Mouse (Mus musculus) T-helper 17 cell (primary cell): ENCODE data around the gene Pbx1.

Experiments
- in situ Hi-C, 2 experiments: fragments of 300-600 bp; cut with MboI, MseI; formaldehyde crosslinking; loops; 1 replicate in 1 of 2; 2 replicates in 1 of 2; pipeline ENCODE4 v1.15.1; 2025; ENCODE audit warnings: high pct_unique_total_duplicates in 2 of 2

Gene Pbx1

GRCm38 (mm10) chr1:168426281-168426680, 5.8 kb downstream of the Pbx1 start:
- in situ Hi-C loops, result no loop called here

GRCm38 (mm10) chr1:168425017-168425705, 6.9 kb downstream of the Pbx1 start:
- in situ Hi-C loops, result no loop called here

GRCm38 (mm10) chr1:168423389-168423930, 8.6 kb downstream of the Pbx1 start:
- in situ Hi-C loops, result no loop called here

- in situ Hi-C loops, result no loop called here
Measured at GRCm38 (mm10) chr1:168418903-168419302, 13.2 kb downstream of the Pbx1 start.

- in situ Hi-C loops, result no loop called here
Measured at GRCm38 (mm10) chr1:168417626-168418025, 14.4 kb downstream of the Pbx1 start.

GRCm38 (mm10) chr1:168416729-168417437, 15.2 kb downstream of the Pbx1 start:
- in situ Hi-C loops, result no loop called here

- in situ Hi-C loops, result no loop called here
Measured at GRCm38 (mm10) chr1:168410611-168411010, 21.5 kb downstream of the Pbx1 start.

- in situ Hi-C loops, result no loop called here
Measured at GRCm38 (mm10) chr1:168410054-168410453, 22.0 kb downstream of the Pbx1 start.

GRCm38 (mm10) chr1:168408757-168409156, 23.3 kb downstream of the Pbx1 start:
- in situ Hi-C loops, result no loop called here

- in situ Hi-C loops, result no loop called here
Measured at GRCm38 (mm10) chr1:168407958-168408357, 24.1 kb downstream of the Pbx1 start.

- in situ Hi-C loops, result no loop called here
Measured at GRCm38 (mm10) chr1:168406291-168406675, 25.8 kb downstream of the Pbx1 start.

GRCm38 (mm10) chr1:168405645-168406290, 26.3 kb downstream of the Pbx1 start:
- in situ Hi-C loops, result no loop called here

GRCm38 (mm10) chr1:168403529-168403928, 28.5 kb downstream of the Pbx1 start:
- in situ Hi-C loops, result no loop called here

- in situ Hi-C loops, result no loop called here
Measured at GRCm38 (mm10) chr1:168402683-168403082, 29.4 kb downstream of the Pbx1 start.

- in situ Hi-C loops, result no loop called here
Measured at GRCm38 (mm10) chr1:168395523-168396159, 36.4 kb downstream of the Pbx1 start.

GRCm38 (mm10) chr1:168394535-168394934, 37.5 kb downstream of the Pbx1 start:
- in situ Hi-C loops, result no loop called here

- in situ Hi-C loops, result no loop called here
Measured at GRCm38 (mm10) chr1:168393456-168393855, 38.6 kb downstream of the Pbx1 start.

GRCm38 (mm10) chr1:168392500-168392853, 39.6 kb downstream of the Pbx1 start:
- in situ Hi-C loops, result no loop called here

- in situ Hi-C loops, result no loop called here
Measured at GRCm38 (mm10) chr1:168391617-168392499, 40.2 kb downstream of the Pbx1 start.

GRCm38 (mm10) chr1:168390748-168391147, 41.3 kb downstream of the Pbx1 start:
- in situ Hi-C loops, result no loop called here

- in situ Hi-C loops, result no loop called here
Measured at GRCm38 (mm10) chr1:168386159-168386558, 45.9 kb downstream of the Pbx1 start.
